Mouse (Mus musculus): ENCODE measurements around the gene Lsm7.
"Not testable (repeated sequence)": the region's sequence is repeated elsewhere in the genome, so short reads cannot be mapped to it uniquely, and the experiment has no call there.

GRCm38 (mm10) chr10:80817955-80818354 is 37.1 kb downstream of the Lsm7 start:
- not testable (repeated sequence) for TF ChIP-seq CTCF (IDR thresholded peaks at IDR 0.05; ENCODE audit: control insufficient read depth, insufficient read depth, low read length); POLR2A (IDR thresholded peaks at IDR 0.05; ENCODE audit: borderline replicate concordance, control insufficient read depth, low read depth, low read length)

Measured in bone marrow, adult 2 months (tissue).